Mouse (Mus musculus) liver, embryonic 16.5 days (tissue): ENCODE measurements around the gene Glipr1. TPM values are rescaled to one million over a fixed set of nuclear protein-coding genes. Genes with fewer than 3 reads are reported as not detected.

Source experiments
- ATAC-seq: fragments of 200-750 bp; cut with Nextera tagmentation; 2 replicates; pipeline ENCODE4 v1.8.0; 2017; ENCODE audit warnings: low read depth, mild to moderate bottlenecking, moderate number of reproducible peaks, moderate library complexity
- H3K27ac ChIP-seq: fragments of 300-500 bp; sonication (generic); 2 replicates; pipeline ENCODE4 v1.5.1; 2014; ENCODE audit warnings: mild to moderate bottlenecking, low read length
- H3K27me3 ChIP-seq: fragments of 300-500 bp; sonication (generic); 2 replicates; pipeline ENCODE4 v1.6.1; 2014; ENCODE audit warnings: low read depth, low read length, mixed read lengths; ENCODE audit not compliant: control insufficient read depth, insufficient read depth
- H3K36me3 ChIP-seq: fragments of 300-500 bp; sonication (generic); 2 replicates; pipeline ENCODE4 v1.6.1; 2014; ENCODE audit warnings: mild to moderate bottlenecking; ENCODE audit not compliant: control insufficient read depth, insufficient read depth
- H3K4me1 ChIP-seq: fragments of 300-500 bp; sonication (generic); 2 replicates; pipeline ENCODE4 v1.6.1; 2014; ENCODE audit warnings: low read depth, low read length, mixed read lengths; ENCODE audit not compliant: control insufficient read depth
- H3K4me2 ChIP-seq: fragments of 300-500 bp; sonication (generic); 2 replicates; pipeline ENCODE4 v1.6.1; 2014; ENCODE audit warnings: low read depth, low read length, mixed read lengths
- H3K4me3 ChIP-seq: fragments of 300-500 bp; sonication (generic); 2 replicates; pipeline ENCODE4 v1.5.1; 2014; ENCODE audit warnings: low read depth, mild to moderate bottlenecking, low read length
- H3K9ac ChIP-seq: fragments of 300-500 bp; sonication (generic); 2 replicates; pipeline ENCODE4 v1.6.1; 2014; ENCODE audit warnings: low read depth, low read length
- H3K9me3 ChIP-seq: fragments of 300-500 bp; sonication (generic); replicated peaks from 2 replicates; pipeline ENCODE4 v1.6.1; 2016; ENCODE audit warnings: low read length; ENCODE audit not compliant: control insufficient read depth
- WGBS: fragments of 180-500 bp; shearing (Covaris S2); extraction: QIAGEN DNeasy Blood & Tissue Kit; methylation state at CpG from one replicate; pipeline ENCODE4 v1.1.7; 2014; ENCODE audit not compliant: insufficient replicate concordance; 5-methylcytosine and 5-hydroxymethylcytosine counted together
- polyA plus RNA-seq: library from polyadenylated mRNA; unstranded; fragments of >200 nt; fragmentation: Nextera tagmentation; extraction: Ambion mirVana; gene quantifications from 2 replicates; pipeline ENCODE4 v1.2.1, GENCODE M21; 2015

Glipr1 gene
- polyA plus RNA-seq, 1 experiment from 2014 or later = 7.6 TPM

DNA sequence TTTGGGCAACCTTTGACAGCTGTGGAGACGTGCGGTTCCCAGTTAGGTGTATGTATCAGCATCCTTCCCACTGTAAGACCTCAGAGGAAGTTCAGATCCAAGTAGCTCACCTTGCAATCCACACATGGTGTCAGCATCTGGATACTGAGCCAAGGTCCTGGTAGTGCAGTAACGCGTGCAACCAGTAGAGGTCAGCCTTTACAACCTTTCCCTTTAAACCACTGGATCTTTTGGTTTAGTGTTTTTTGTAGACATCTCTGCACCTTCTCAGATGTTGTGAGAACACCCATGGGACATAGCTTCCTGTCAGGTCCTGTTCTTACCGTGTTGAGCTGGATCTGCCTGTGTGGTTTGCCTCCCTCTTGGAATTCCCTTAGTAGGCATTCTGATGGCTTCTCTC is 24.8 kb downstream of the Glipr1 start:
- Histone ChIP-seq H3K4me1 (peaks cover 7% of the 10 kb centered on the region), H3K36me3 (peaks cover 14% of the 10 kb centered on the region), H3K27me3 (no peaks in the 10 kb centered on the region), H3K9ac (no peak overlapping the region), H3K4me2 (no peak overlapping the region), H3K27ac (no peak overlapping the region), H3K9me3 (no peaks in the 10 kb centered on the region), H3K4me3 (no peak overlapping the region)
- no peak for ATAC-seq
- 29% methylated on average over 5 of the region's 5 CpGs for WGBS

DNA sequence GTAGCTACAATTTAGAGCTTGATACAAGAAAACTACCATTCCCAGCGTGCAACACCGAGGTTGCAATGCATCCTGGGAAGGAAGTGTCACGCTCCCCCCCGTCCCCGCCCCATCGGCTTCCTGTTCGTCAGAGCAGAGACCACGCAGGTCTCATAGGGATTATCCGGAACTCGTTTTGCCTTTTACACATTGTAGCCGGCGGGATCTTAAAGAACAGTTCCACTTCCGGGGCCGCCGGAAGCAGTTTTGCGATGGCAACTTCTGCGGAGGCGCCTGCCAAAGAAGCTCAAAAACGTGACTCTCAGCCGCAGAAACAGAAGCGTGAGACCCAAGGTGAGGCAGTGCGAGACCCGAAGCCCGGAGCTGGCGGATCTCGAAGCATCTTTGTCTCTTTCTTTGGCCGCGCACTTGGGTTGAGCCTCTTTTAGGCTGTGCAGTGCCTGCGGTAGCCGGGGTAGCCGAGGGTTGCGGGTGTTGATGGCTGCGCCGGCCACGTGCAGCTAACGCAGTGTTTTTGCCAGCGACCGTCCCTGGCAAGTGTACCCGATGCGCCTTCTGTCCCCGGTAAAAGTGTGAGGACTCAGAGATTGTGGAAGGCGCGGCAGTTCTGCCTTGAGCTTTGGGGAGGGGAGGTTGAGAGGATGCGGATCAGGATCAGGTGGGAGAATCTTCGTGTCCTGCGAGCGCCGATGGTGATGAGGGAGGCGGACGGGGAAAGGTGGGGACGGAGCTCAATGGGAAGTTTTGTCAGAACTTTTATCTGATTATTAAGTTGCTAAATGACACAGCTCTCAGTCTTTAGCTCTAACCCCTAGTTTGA is 29.7 kb downstream of the Glipr1 start, which contains the start of gene Krr1:
TSS of gene Krr1 (plus strand) at position 123 of the 820 bp plus-strand sequence.
- ATAC-seq = peak; percentile 99
- under 1% methylated on average over 51 of the region's 51 CpGs for WGBS
- Histone ChIP-seq H3K9me3 (no peaks in the 10 kb centered on the region), H3K4me2 (peak within 1 kb of the TSS; percentile 78), H3K27ac (0 out of 2 replicates have a peak within 1 kb of the TSS, but pooled peaks have one; percentile 0), H3K4me3 (peak within 1 kb of the TSS; percentile 63), H3K27me3 (no peaks in the 10 kb centered on the region), H3K9ac (peak within 1 kb of the TSS; percentile 55), H3K4me1 (peaks cover 7% of the 10 kb centered on the region), H3K36me3 (no peaks in the 10 kb centered on the region)

DNA sequence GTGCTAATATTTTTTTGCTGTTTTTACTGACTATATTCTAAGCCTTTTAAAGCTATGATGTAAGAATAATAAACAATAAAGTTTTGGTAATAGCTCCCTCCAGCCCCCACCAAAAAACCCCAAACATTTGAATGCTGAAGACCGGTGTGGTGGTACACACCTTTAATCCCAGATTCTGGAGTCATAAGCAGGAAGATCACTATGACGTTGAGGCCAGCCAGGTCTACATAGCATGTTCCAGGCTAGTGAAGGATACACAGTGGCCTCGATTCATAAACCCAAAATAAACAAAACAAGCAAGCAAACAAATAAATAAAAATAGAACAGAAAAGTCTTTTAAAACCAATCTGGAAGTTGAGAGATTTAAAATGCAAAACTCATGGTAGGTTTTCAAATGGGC is 30.5 kb downstream of the Glipr1 start:
- Histone ChIP-seq H3K27ac (no peak overlapping the region), H3K4me3 (no peak overlapping the region), H3K36me3 (no peaks in the 10 kb centered on the region), H3K9ac (no peak overlapping the region), H3K9me3 (no peaks in the 10 kb centered on the region), H3K4me2 (peak overlapping the region; percentile 27; the same call in 1 of the 2 replicates), H3K4me1 (peaks cover 7% of the 10 kb centered on the region), H3K27me3 (no peaks in the 10 kb centered on the region)
- 72% methylated on average over 3 of the region's 3 CpGs for WGBS
- ATAC-seq = no peak

DNA sequence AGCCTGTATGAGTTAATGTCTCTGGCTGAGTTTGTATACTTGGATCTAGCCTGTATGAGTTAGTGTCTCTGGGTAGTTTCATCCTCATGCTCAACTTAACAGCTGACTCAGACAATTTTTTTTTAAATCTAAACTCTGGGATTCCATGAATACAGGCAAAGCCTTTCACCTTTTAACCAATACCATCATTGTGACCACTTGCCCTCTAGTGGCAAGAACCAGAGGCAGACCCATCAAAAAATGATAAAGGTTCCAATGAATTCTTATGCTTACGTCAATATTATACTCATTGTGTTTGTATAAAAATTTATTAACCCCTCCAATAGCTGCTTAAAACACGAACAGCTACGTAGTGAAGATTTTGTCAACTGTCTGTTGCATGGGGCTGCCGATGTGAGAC is 36.0 kb downstream of the Glipr1 start:
- WGBS = 46% methylated on average over 4 of the region's 4 CpGs
- no peak overlapping the region for H3K27ac ChIP-seq
- no peaks in the 10 kb centered on the region for H3K27me3 ChIP-seq
- no peaks in the 10 kb centered on the region for H3K36me3 ChIP-seq
- H3K9me3 ChIP-seq = no peaks in the 10 kb centered on the region
- ATAC-seq = no peak
- no peak overlapping the region for H3K4me2 ChIP-seq
- H3K4me3 ChIP-seq = no peak overlapping the region
- H3K4me1 ChIP-seq = no peaks in the 10 kb centered on the region
- H3K9ac ChIP-seq = no peak overlapping the region

DNA sequence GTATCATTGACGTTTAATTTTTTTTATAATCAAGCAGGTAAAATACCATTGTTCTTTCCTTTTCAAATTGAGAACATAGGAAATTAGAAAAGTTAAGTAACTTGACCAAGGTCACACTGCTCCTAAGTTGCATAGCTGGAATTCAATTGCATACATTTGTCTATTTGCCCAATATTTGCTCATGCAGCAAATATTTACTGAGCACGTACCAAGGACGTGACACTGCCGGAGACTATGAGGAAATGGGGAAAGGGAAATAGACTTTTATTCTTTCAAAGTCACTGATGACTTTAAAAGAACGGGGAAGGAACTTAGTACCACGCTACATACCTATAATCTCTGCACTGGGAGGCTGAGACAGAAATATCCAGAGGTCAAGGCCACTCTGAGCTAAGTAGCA is 42.0 kb downstream of the Glipr1 start:
- H3K27me3 ChIP-seq = no peaks in the 10 kb centered on the region
- H3K9me3 ChIP-seq = no peaks in the 10 kb centered on the region
- H3K36me3 ChIP-seq = no peaks in the 10 kb centered on the region
- no peaks in the 10 kb centered on the region for H3K4me1 ChIP-seq
- H3K4me2 ChIP-seq = no peak overlapping the region
- no peak overlapping the region for H3K4me3 ChIP-seq
- H3K9ac ChIP-seq = no peak overlapping the region
- no peak overlapping the region for H3K27ac ChIP-seq
- WGBS = 39% methylated on average over 6 of the region's 6 CpGs
- ATAC-seq = 0 out of 2 replicates have a peak, but pooled peaks have one; percentile 35

DNA sequence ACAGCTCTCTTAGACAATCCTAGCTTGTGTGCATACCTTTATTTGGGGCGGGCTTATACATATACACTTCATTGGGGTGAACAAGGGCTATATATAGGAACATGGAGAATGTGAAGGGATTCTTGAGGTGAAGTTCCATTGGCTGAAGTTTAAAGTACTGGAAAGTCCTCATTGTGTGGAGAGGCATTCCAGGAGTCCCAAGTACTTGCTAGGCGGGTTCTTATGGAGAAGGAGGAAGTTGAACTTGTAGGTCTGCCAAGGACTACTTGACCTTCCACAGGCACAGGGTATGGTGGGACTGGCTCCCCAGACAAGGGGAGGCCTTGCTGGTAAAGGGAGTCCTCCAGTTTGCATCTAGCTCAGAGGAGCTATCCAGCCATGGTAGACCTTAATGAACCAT is 43.1 kb downstream of the Glipr1 start:
- Histone ChIP-seq H3K27ac (no peak overlapping the region), H3K4me3 (no peak overlapping the region), H3K9ac (no peak overlapping the region), H3K9me3 (no peaks in the 10 kb centered on the region), H3K4me2 (no peak overlapping the region), H3K27me3 (no peaks in the 10 kb centered on the region), H3K36me3 (no peaks in the 10 kb centered on the region), H3K4me1 (no peaks in the 10 kb centered on the region)
- WGBS = 42% methylated on average over 2 of the region's 2 CpGs
- no peak for ATAC-seq

DNA sequence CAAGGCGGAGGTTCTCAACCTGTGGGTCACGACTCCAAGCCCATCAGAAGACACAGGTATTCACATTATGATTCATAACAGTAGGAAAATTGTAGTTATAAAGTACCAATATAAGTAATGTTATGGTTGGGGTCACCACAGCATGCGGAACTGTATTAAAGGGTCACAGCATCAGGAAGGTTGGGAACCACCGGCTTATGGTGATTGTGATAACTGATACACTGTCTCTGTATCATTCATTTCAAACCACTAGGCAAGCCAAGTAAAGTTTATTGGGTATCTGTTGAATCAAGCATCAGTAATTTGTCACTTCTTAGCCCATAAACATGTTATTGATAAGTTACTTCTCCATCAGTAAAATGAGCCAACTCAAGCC is 44.4 kb downstream of the Glipr1 start:
- H3K4me1 ChIP-seq = no peaks in the 10 kb centered on the region
- 20% methylated on average over 4 of the region's 4 CpGs for WGBS
- no peaks in the 10 kb centered on the region for H3K27me3 ChIP-seq
- no peak overlapping the region for H3K9ac ChIP-seq
- no peak overlapping the region for H3K4me2 ChIP-seq
- no peak for ATAC-seq
- no peaks in the 10 kb centered on the region for H3K9me3 ChIP-seq
- H3K27ac ChIP-seq = no peak overlapping the region
- no peak overlapping the region for H3K4me3 ChIP-seq
- H3K36me3 ChIP-seq = no peaks in the 10 kb centered on the region

DNA sequence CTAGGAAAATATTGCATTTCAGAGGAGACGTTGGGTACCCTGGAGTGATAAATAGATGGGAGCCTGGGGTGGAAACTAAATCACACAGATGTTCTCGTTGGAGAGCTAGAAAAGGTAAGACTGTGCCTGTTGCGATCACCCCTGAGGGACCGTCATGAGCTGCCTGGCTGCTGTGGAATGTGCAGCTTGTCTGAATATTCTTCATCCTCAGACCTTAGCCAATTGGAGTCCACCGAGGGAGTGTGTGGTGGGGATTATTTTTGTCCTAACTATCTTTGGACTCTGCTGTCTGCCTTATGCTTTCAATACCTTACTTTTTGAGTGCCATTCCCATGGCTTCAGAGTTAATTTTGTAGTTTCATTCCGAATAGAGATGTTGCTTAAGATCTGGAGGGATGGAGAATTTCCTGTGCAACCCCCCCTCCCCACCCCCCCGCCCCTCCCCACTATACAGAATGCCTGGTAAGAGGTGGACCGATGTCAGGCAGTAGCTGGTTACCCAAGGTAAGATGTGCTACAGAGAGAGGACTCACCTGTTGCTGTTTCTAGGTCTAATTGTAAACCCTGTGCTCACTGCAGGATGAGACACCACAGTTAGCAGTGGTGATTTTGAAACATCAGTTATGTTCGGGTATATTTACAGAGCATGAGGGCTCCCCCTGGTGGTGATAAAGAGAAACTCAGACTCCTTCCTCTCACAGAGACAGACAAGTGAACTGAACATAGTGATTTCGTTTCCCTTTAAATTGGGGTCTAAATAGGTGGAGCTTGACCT is 45.0 kb downstream of the Glipr1 start:
- H3K4me2 ChIP-seq = no peak overlapping the region
- WGBS = 53% methylated on average over 10 of the region's 10 CpGs
- no peaks in the 10 kb centered on the region for H3K4me1 ChIP-seq
- H3K27ac ChIP-seq = no peak overlapping the region
- H3K4me3 ChIP-seq = no peak overlapping the region
- no peaks in the 10 kb centered on the region for H3K36me3 ChIP-seq
- ATAC-seq = peak; percentile 50
- no peaks in the 10 kb centered on the region for H3K9me3 ChIP-seq
- no peaks in the 10 kb centered on the region for H3K27me3 ChIP-seq
- no peak overlapping the region for H3K9ac ChIP-seq

DNA sequence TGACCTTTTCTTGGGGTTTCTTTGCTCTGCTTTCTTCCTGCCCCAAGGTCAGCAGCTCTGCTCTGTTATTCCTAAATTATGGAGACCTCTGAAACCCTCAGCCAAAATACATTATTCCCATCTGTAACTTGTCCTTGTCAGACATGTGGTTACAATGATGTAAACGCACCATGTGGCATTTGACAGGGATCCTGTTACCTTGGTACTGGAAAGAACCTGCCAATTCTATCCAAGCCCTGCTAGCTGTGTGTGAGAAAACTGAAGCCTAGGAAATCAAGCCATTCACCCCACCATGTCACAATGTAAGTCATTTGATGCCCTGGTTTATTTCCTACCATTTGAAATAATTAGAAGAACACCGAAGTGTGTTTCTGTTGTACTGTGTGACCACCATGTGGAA is 46.6 kb downstream of the Glipr1 start:
- WGBS = 77% methylated on average over 2 of the region's 2 CpGs
- Histone ChIP-seq H3K4me2 (no peak overlapping the region), H3K27me3 (no peaks in the 10 kb centered on the region), H3K9me3 (no peaks in the 10 kb centered on the region), H3K36me3 (no peaks in the 10 kb centered on the region), H3K4me1 (no peaks in the 10 kb centered on the region), H3K27ac (no peak overlapping the region), H3K4me3 (no peak overlapping the region), H3K9ac (no peak overlapping the region)
- ATAC-seq = no peak
